Mouse (Mus musculus) heart, embryonic 13.5 days (tissue): ENCODE data around the gene Olfr464. TPM values are rescaled to one million over a fixed set of nuclear protein-coding genes. Genes with fewer than 3 reads are reported as not detected.

Experiments used
- ATAC-seq: fragments of 200-750 bp; cut with Nextera tagmentation; 2 replicates; pipeline ENCODE4 v1.8.0; 2017; ENCODE audit warnings: moderate TSS enrichment; ENCODE audit not compliant: insufficient number of reproducible peaks, low FRiP score, low TSS enrichment; ENCODE audit errors: extremely low read depth
- H3K27ac ChIP-seq: fragments of 300-500 bp; sonication (generic); replicated peaks from 2 replicates; pipeline ENCODE4 v1.5.1; 2015; ENCODE audit warnings: moderate library complexity, mild to moderate bottlenecking, inconsistent platforms
- H3K27me3 ChIP-seq: fragments of 300-500 bp; sonication (generic); replicated peaks from 2 replicates; pipeline ENCODE4 v1.6.1; 2015; ENCODE audit warnings: mild to moderate bottlenecking, inconsistent platforms
- H3K36me3 ChIP-seq: fragments of 300-500 bp; sonication (generic); 2 replicates; pipeline ENCODE4 v1.6.1; 2015; ENCODE audit warnings: mild to moderate bottlenecking, inconsistent platforms
- H3K4me1 ChIP-seq: fragments of 300-500 bp; sonication (generic); 2 replicates; pipeline ENCODE4 v1.6.1; 2015; ENCODE audit warnings: inconsistent platforms
- H3K4me2 ChIP-seq: fragments of 300-500 bp; sonication (generic); 2 replicates; pipeline ENCODE4 v1.6.1; 2015; ENCODE audit warnings: inconsistent platforms, mild to moderate bottlenecking, moderate library complexity
- H3K4me3 ChIP-seq: fragments of 300-500 bp; sonication (generic); 2 replicates; pipeline ENCODE4 v1.5.1; 2015; ENCODE audit warnings: moderate library complexity, mild to moderate bottlenecking, inconsistent platforms
- H3K9ac ChIP-seq: fragments of 300-500 bp; sonication (generic); 2 replicates; pipeline ENCODE4 v1.6.1; 2015; ENCODE audit warnings: inconsistent platforms, mild to moderate bottlenecking, moderate library complexity
- H3K9me3 ChIP-seq: fragments of 300-500 bp; sonication (generic); 2 replicates; pipeline ENCODE4 v1.6.1; 2016; ENCODE audit warnings: inconsistent platforms
- WGBS: fragments of 180-500 bp; shearing (Covaris S2); methylation state at CpG from one replicate; pipeline ENCODE4 v1.1.7; 2015; ENCODE audit warnings: mixed read lengths; 5-methylcytosine and 5-hydroxymethylcytosine counted together
- polyA plus RNA-seq: library from polyadenylated mRNA; unstranded; fragments of >200 nt; fragmentation: Nextera tagmentation; extraction: Ambion mirVana; gene quantifications from 2 replicates; pipeline ENCODE4 v1.2.1, GENCODE M21; 2015

Gene Olfr464
- polyA plus RNA-seq, 1 experiment from 2014 or later, result not detected

DNA sequence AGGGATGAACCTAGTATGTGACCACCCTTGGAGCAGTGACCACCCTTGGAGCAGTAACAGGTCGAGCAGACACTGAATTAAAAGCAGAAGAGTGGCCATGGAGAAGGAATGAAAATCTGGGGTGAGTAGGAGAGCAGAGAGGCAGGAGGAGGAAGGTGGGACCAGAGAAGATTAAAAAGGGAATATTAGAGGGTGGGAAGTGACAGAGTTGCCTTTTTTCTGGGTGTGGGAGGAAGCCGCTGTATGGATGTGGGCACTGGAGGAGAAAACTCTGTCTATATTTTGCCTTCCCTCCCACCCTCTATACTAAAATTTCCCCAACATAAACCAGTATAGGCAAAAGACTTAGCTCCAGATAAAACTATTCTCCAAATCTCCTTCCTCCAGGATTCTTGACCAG is 466 bp downstream of the Olfr464 start:
- Histone ChIP-seq H3K36me3 (no peaks in the 10 kb centered on the region), H3K4me1 (no peaks in the 10 kb centered on the region), H3K4me3 (no peak overlapping the region), H3K27me3 (peaks cover 13% of the 10 kb centered on the region), H3K27ac (no peak overlapping the region), H3K9ac (no peak overlapping the region), H3K9me3 (no peaks in the 10 kb centered on the region), H3K4me2 (no peak overlapping the region)
- WGBS, result 62% methylated on average over 2 of the region's 2 CpGs
- ATAC-seq, result no peak

DNA sequence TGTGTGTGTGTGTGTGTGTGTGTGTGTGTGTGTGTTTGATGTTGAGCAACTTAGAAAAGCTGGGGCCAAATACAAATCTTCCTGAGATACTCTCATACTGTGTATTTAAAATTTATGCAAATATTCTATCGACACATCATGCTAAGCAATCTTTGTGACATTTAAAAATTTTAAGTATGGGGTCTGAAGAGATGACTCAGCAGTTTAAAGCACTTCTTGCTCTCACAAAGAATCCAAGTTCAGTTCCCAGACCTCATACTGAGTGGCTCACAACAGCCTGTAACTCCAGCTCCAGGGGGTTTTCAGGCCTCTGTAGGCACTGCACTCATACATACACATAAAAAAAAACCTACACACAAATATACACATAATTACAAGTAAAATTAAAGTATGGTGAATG is 4.8 kb downstream of the Olfr464 start:
- 88% methylated on average over 1 of the region's 1 CpGs for WGBS
- no peak overlapping the region for H3K9ac ChIP-seq
- no peak for ATAC-seq

DNA sequence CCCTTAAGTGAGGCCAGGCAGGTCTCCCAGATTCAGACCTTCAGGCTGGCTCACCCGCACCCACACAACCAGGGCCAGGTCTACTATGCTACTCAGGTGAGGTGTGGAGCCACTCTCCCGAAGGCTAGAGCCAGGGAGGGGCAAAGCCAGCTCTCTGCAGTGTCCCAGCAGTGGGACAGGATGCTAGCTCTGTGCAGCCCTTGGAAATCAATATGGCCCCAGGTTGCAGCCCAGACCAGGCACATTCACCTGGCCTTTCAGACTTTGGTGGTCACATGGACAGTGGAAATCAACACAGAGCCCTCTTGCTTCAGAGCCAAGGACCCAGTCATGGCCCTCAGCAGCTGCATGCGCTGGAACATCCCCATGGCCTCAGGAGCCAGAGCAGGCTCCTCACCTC is 16.4 kb downstream of the Olfr464 start:
- no peaks in the 10 kb centered on the region for H3K9me3 ChIP-seq
- no peak overlapping the region for H3K9ac ChIP-seq
- no peak overlapping the region for H3K4me3 ChIP-seq
- H3K27me3 ChIP-seq, result 0 out of 2 replicates have a peak, but pooled peaks cover 7% of the 10 kb centered on the region
- no peak overlapping the region for H3K4me2 ChIP-seq
- ATAC-seq, result no peak
- 78% methylated on average over 3 of the region's 3 CpGs for WGBS
- H3K36me3 ChIP-seq, result no peaks in the 10 kb centered on the region
- H3K27ac ChIP-seq, result no peak overlapping the region
- no peaks in the 10 kb centered on the region for H3K4me1 ChIP-seq

More for the DNA sequence above, 4.8 kb downstream of the Olfr464 start:
- Histone ChIP-seq H3K27ac (no peak overlapping the region), H3K36me3 (no peaks in the 10 kb centered on the region), H3K4me3 (no peak overlapping the region), H3K4me2 (no peak overlapping the region), H3K4me1 (no peaks in the 10 kb centered on the region), H3K9me3 (no peaks in the 10 kb centered on the region), H3K27me3 (peaks cover 16% of the 10 kb centered on the region)

DNA sequence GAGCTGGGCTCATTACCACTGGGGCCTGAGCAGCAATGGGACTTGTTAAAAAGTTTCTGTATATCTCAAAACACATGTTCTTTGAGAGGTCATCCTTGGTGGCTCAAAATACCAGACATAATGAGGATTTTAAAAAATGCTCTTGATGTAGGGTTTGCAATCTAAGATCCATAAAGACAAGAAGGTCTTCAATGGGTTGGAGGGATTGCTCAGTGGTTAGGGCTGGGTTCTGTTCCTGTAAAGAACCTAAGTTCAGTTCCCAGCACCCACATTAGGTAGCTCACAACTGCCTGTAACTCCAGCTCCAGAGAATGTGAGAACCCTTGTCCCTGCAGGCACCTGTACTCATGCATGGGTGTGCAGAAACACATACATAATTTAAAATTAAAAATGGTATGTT is 23.5 kb downstream of the Olfr464 start, which contains the start of gene Olfr463:
TSS of gene Olfr463 (minus strand) at position 101 of the 400 bp plus-strand sequence.
- no peaks in the 10 kb centered on the region for H3K4me1 ChIP-seq
- no peak within 1 kb of the TSS for H3K27ac ChIP-seq
- H3K27me3 ChIP-seq, result peaks cover 20% of the 10 kb centered on the region
- H3K9me3 ChIP-seq, result no peaks in the 10 kb centered on the region
- H3K9ac ChIP-seq, result no peak within 1 kb of the TSS
- no peak for ATAC-seq
- H3K36me3 ChIP-seq, result no peaks in the 10 kb centered on the region
- H3K4me2 ChIP-seq, result no peak within 1 kb of the TSS
- no peak within 1 kb of the TSS for H3K4me3 ChIP-seq

DNA sequence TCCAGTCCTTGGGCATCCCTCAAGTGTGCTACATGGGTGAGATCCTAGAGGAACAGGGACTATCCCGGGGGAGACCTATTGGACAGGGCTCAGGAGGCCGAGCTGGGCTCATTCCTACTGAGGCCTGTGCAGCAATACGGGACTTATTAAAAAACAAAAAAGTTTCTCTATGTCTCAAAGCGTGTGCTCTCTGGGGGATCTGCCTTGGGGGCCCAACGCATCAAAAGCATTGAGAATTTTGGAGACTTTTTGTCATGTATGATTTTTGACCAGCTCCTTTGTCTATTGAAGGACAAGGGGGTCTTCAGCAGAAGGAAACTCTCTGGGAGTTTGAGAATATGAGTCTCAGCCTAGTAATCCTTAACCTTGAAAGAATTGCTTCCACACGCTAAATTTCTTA is 28.6 kb downstream of the Olfr464 start, which contains the start of gene Olfr462:
TSS of gene Olfr462 (minus strand) at position 101 of the 400 bp plus-strand sequence.
- WGBS, result 80% methylated on average over 6 of the region's 6 CpGs
- Histone ChIP-seq H3K36me3 (no peaks in the 10 kb centered on the region), H3K4me1 (no peaks in the 10 kb centered on the region), H3K9ac (no peak within 1 kb of the TSS), H3K27ac (no peak within 1 kb of the TSS), H3K27me3 (peaks cover 22% of the 10 kb centered on the region), H3K9me3 (no peaks in the 10 kb centered on the region), H3K4me2 (no peak within 1 kb of the TSS), H3K4me3 (no peak within 1 kb of the TSS)
- ATAC-seq, result no peak

DNA sequence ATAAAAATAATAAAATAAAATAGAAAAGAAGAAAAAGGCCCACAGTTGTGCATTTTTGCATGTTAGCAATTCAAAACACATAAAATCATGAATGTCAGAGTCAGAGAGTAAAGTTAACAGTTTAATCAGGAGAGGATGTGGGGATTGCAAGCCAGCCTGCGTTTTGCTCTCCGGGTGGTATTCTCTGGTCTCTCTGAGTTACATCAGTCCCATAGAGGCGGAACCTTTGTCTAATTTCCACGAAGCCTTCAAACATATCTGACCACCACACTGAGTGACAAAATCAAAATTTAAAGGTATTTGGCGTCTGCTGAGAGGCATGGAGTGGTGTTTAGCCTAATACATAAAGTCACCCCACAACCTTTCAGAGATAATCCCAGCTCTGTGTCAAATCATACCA is 35.9 kb downstream of the Olfr464 start:
- 69% methylated on average over 5 of the region's 5 CpGs for WGBS
- peaks cover 39% of the 10 kb centered on the region for H3K27me3 ChIP-seq
- no peak overlapping the region for H3K4me3 ChIP-seq
- H3K4me1 ChIP-seq, result no peaks in the 10 kb centered on the region
- no peak for ATAC-seq
- H3K36me3 ChIP-seq, result no peaks in the 10 kb centered on the region
- H3K4me2 ChIP-seq, result no peak overlapping the region
- no peaks in the 10 kb centered on the region for H3K9me3 ChIP-seq
- H3K27ac ChIP-seq, result no peak overlapping the region
- H3K9ac ChIP-seq, result no peak overlapping the region

DNA sequence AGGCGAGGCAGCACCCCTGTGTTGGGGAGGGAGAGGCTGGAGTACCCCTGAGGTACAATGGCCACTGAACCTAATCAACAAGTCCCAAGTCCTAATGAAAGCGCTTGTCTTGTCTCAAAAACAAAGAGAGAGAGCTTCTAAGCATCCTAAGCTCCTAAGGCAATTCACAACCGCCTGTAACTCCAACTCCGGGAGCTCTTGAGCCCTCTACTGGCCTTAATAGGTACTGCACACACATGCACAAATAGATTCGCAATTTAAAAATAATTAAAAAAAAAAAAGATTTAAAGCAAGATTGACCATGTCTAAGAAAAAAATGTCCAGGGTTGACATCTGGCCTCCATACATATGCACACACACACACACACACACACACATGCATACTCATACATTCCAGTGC is 37.3 kb downstream of the Olfr464 start:
- no peaks in the 10 kb centered on the region for H3K4me1 ChIP-seq

DNA sequence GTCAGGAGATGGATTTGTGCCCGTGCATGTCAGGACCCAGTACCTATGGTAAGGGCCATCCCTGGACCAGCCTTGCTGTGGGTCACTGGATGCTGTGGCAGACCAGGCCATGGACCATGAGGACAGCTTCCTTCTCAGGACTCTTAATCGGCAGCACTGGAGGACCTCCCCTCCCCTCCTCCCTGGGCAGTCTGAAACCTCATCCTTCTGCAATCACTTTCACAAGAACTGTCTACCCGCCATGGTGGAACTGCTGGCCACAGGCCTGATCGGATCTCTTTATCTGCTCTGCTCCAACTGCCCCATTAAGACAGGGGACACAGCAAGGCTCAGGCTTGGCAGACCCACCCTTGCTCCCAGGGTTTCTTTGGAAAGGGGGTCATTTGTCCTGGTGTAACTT is 39.1 kb downstream of the Olfr464 start:
- WGBS, result 58% methylated on average over 4 of the region's 4 CpGs
- ATAC-seq, result no peak
- no peak overlapping the region for H3K4me2 ChIP-seq
- no peak overlapping the region for H3K9ac ChIP-seq
- H3K4me3 ChIP-seq, result no peak overlapping the region
- H3K4me1 ChIP-seq, result no peaks in the 10 kb centered on the region
- no peaks in the 10 kb centered on the region for H3K9me3 ChIP-seq
- H3K36me3 ChIP-seq, result no peaks in the 10 kb centered on the region
- H3K27me3 ChIP-seq, result peaks cover 27% of the 10 kb centered on the region
- no peak overlapping the region for H3K27ac ChIP-seq

More for the DNA sequence above, 37.3 kb downstream of the Olfr464 start:
- no peak overlapping the region for H3K27ac ChIP-seq
- H3K27me3 ChIP-seq, result peaks cover 39% of the 10 kb centered on the region
- ATAC-seq, result no peak
- H3K9ac ChIP-seq, result no peak overlapping the region
- no peak overlapping the region for H3K4me3 ChIP-seq
- no peaks in the 10 kb centered on the region for H3K36me3 ChIP-seq
- WGBS, result 41% methylated on average over 5 of the region's 5 CpGs
- no peaks in the 10 kb centered on the region for H3K9me3 ChIP-seq
- H3K4me2 ChIP-seq, result no peak overlapping the region

DNA sequence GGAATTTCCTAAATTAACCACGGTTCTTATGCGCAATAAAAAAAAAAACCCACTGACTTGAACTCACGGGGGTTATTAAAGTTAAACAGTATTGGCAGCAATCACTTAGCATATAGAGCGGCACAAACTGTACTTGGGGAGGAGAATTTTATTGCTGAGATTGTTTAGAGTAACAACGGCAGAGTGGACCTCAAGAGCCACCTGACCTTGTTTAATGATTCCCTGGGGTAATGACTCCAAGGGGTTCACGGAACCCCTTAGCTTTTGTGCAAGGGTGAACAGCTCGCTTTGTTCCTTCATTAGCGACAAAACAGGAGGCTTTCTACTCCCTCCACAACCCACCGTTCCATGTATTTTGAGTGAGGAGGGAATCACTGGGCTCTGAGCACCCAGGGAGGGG is 40.9 kb downstream of the Olfr464 start:
- H3K9ac ChIP-seq, result no peak overlapping the region
- peaks cover 31% of the 10 kb centered on the region for H3K27me3 ChIP-seq
- no peak overlapping the region for H3K4me2 ChIP-seq
- no peak overlapping the region for H3K27ac ChIP-seq
- no peaks in the 10 kb centered on the region for H3K4me1 ChIP-seq
- H3K4me3 ChIP-seq, result no peak overlapping the region
- WGBS, result 78% methylated on average over 9 of the region's 9 CpGs
- H3K36me3 ChIP-seq, result no peaks in the 10 kb centered on the region
- ATAC-seq, result no peak
- H3K9me3 ChIP-seq, result no peaks in the 10 kb centered on the region

DNA sequence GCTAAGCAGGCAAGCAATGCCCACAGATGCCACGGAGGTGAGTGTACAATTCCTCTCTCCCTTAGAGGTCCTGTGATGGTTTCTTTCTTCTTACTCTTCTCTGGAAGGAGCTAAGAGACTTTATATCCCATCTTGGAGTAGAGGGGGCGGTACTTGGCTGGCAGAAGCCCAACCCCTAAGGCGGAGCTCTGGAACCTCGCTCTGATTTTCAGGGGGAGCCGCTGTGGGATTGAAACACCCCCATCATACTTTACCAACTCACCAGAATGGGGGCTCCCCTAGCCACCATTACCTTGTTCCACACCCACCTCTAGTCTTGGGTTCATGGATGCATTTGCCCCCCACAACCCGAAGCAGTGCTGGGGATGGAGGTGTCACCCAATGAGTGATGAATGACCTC is 45.3 kb downstream of the Olfr464 start, which contains the start of gene Epx:
TSS of gene Epx (minus strand) at position 101 of the 400 bp plus-strand sequence.
- no peaks in the 10 kb centered on the region for H3K9me3 ChIP-seq
- H3K27ac ChIP-seq, result no peak within 1 kb of the TSS
- 0 out of 2 replicates have a peak, but pooled peaks cover 6% of the 10 kb centered on the region for H3K4me1 ChIP-seq
- no peak for ATAC-seq
- no peak within 1 kb of the TSS for H3K4me2 ChIP-seq
- no peak within 1 kb of the TSS for H3K9ac ChIP-seq
- 77% methylated on average over 6 of the region's 6 CpGs for WGBS
- H3K27me3 ChIP-seq, result peaks cover 43% of the 10 kb centered on the region
- H3K4me3 ChIP-seq, result no peak within 1 kb of the TSS
- no peaks in the 10 kb centered on the region for H3K36me3 ChIP-seq

DNA sequence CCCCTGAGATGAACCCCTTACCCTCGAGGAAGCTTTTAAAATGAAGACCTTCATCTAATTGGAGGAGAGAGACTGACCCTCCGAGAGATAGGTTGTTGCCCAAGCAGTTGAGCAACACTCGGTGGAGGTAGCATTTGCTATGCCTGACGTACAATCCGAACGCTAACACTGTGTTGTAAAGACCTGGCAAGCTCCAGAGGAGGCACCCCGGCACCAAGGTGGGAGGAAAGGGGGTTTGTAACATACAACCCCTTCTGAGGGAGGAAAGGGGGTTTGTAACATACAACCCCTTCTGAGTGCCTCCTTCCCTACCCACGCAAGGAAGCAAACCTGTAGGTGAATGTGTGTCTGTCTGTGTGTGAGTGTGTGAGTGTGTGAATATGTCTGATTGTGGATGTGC is 49.0 kb downstream of the Olfr464 start:
- Histone ChIP-seq H3K9me3 (no peaks in the 10 kb centered on the region), H3K27me3 (peaks cover 37% of the 10 kb centered on the region), H3K9ac (no peak overlapping the region), H3K4me2 (no peak overlapping the region), H3K27ac (no peak overlapping the region), H3K4me1 (0 out of 2 replicates have a peak, but pooled peaks cover 6% of the 10 kb centered on the region), H3K4me3 (no peak overlapping the region), H3K36me3 (no peaks in the 10 kb centered on the region)
- WGBS, result 32% methylated on average over 8 of the region's 8 CpGs
- no peak for ATAC-seq

DNA sequence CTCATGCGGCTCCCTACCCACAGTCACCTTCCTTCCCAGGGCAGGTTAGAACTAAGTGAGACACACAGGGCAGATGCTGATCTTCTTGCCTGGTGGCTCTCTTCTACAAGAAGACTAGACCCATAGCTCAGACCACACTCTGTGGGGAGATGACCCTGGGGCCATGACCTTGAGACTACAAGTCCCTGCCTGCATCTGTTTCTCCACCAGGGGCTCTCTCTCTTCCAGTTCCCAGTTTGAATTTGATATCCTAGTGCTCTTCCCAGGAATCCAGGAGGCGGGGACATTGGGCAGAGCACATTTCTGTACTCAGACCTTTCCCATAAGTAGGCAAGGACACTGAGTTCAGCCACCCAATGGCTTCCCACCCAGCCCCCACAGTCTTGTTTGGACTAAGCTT is 50.7 kb downstream of the Olfr464 start:
- no peaks in the 10 kb centered on the region for H3K9me3 ChIP-seq
- no peak overlapping the region for H3K4me3 ChIP-seq
- H3K36me3 ChIP-seq, result no peaks in the 10 kb centered on the region
- no peak for ATAC-seq
- no peak overlapping the region for H3K27ac ChIP-seq
- peaks cover 23% of the 10 kb centered on the region; the same call in 1 of the 2 replicates for H3K27me3 ChIP-seq
- no peak overlapping the region for H3K9ac ChIP-seq
- H3K4me2 ChIP-seq, result no peak overlapping the region
- peaks cover 6% of the 10 kb centered on the region; the same call in 1 of the 2 replicates for H3K4me1 ChIP-seq
- 66% methylated on average over 2 of the region's 2 CpGs for WGBS
